Mouse (Mus musculus): ENCODE data around the gene Gm17606.

Gene Gm17606

GRCm38 (mm10) chr14:54664477-54665222, 23.9 kb downstream of the Gm17606 start:
- peak; percentile 78 for DNase-seq

GRCm38 (mm10) chr14:54669381-54669780, 28.6 kb downstream of the Gm17606 start:
- DNase-seq: peak; percentile 86

DNA sequence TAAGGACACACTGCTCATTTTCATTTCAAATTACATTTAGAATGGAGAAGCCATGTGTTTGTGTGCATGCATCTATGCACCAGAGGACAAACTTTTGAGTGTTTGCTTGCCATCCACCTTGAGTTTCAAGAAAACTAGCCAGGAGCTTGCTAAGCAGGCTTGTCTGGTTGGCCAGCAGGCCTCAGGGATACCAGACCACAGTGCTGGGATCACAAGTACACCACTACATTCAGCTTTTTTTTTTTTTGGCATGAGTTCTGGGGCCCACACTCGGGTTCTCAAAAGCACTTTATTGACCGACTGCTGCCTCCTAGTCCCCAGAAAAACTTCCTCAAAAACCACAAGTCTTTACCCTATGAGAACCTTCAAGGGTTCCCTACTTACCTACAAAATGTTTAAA, 33.6 kb downstream of the Gm17606 start:
- DNase-seq: no peak

- no peak for DNase-seq
Measured at GRCm38 (mm10) chr14:54676290-54676689, 35.5 kb downstream of the Gm17606 start.

DNA sequence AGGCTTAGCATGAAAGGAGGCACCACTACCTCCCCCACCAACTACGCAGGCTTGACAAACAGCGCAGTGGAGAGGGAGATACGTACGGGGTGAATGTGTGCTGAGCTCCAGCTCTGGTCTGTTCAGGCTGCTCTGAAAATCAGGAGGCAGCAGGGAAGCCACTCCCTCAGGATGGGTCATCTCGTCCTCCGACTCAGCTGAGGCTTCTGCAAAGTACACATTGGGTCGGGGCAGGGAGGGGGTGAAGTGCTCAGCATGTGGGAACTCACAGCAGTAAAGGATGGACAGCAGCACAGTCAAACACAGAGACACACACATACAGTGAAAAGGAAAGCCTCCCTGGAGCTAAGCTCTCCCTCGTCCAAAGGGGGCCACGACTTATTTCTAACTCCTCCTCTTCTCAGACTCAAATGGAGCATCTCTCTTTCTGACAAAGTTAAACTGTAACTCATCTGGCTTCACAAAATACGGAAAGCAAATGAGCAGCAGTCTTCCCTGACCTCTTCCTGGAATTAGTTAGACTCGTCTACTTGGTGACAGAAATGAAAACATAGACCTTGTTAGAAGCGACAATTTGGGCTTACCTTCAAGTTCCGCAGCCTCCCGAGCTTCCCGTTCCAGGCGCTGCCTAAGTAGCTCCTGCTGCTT, 38.0 kb downstream of the Gm17606 start:
- no peak for DNase-seq

GRCm38 (mm10) chr14:54682396-54682795, 41.6 kb downstream of the Gm17606 start:
- no peak for DNase-seq

DNA sequence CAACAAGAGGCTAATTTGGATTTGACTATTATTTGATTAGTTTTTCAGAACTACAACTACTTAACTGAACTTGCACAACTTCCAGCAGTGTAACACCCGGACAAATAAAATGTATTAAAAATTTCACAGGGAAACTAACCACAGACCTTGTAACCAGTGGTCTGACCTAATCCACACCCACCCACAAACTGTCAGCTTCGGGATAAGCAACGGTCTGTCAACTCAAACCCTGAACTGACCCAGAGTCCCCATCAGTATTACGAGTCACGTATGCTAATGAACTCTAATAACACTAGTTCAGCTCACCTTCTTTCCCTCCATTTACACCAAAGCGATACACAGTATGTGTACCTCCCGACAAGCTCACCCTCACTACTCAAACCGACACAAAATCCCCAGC, 44.7 kb downstream of the Gm17606 start:
- no peak for DNase-seq

GRCm38 (mm10) chr14:54686063-54686521, 45.3 kb downstream of the Gm17606 start, which contains the start of gene 1700123O20Rik:
1700123O20Rik (plus strand) TSS chr14:54686216.
- DNase-seq: peak; percentile 99

DNA sequence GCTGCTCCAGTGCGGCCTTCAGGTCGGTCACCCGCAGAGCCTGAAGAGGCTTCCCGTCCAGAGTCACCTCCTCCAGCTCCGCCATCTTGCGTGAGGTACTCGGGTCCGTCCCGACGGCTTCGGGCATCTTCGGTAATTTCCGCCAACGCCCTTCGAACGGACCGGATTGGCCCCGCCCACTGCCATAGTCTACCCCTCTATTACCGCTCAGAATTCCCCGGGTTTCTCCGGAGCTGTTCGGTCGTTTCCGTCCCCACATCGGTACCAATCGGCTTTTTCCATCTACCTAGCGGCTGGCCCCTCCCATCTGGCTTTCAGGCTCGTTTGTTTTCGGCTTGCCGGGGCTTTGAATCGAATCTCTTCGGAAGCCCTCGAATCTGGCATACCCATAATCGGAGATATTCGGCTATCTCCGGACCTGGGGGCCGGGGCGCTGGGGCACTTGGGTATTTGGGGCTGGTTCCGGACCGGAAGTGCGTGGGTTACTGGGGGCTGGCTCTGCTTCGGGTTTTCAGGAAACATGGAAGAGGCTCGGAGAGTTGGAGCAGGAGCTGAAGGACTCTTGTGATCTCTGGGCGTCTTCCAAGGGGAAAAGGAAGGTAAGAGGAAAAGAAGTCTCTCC, 45.9 kb downstream of the Gm17606 start, which contains the start of gene Acin1:
Acin1 (minus strand) TSS at position 410 of the 622 bp plus-strand sequence.
- DNase-seq: peak; percentile 100

- DNase-seq: no peak
Measured at GRCm38 (mm10) chr14:54687251-54687650, 46.5 kb downstream of the Gm17606 start.

DNA sequence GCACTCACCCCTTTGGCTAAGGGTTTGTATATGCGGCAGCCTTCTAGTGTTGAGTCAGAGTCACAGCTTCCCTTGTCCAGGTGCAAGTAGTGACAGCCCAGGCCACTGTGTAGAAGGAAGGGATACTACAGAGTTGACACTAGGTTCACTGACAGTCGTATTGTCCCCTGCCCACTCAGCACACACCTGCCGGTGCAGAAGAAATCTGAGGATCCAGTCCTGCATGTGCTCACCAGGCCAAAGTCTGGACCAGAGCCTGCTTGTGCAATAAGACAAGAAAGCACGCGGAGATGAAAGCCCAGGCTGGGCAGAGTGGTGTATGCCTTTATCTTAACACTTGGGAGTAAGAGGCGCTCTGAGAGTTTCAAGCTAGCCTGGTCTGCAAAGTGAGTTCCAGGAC, 54.3 kb downstream of the Gm17606 start:
- DNase-seq: no peak

- no peak for DNase-seq
Measured at GRCm38 (mm10) chr14:54696752-54697151, 56.0 kb downstream of the Gm17606 start.
